Mouse (Mus musculus): Measurements from ENCODE around the gene Gm20671. TPM values are rescaled to one million over a fixed set of nuclear protein-coding genes. Genes with fewer than 3 reads are reported as not detected.
A peak's percentile ranks its signal among the peaks of the same experiment; 100 is the strongest.
"Not testable (repeated sequence)": the region's sequence is repeated elsewhere in the genome, so short reads cannot be mapped to it uniquely, and the experiment has no call there.

Gm20671 gene
- polyA plus RNA-seq, 1 experiment from 2014 or later, result not detected

GRCm38 (mm10) chr5:32728851-32729250 is 98.1 kb downstream of the Gm20671 start:
- H3K4me2 ChIP-seq (ENCODE audit: low read length), result no peak overlapping the region
- no peak for ATAC-seq
- no peaks in the 10 kb centered on the region for H3K36me3 ChIP-seq (ENCODE audit: control insufficient read depth, insufficient read depth, low read length)
- no peak overlapping the region for H3K9ac ChIP-seq (ENCODE audit: low read depth, low read length)
- no peak overlapping the region for H3K27ac ChIP-seq (ENCODE audit: low read length)
- H3K27me3 ChIP-seq (ENCODE audit: control insufficient read depth, insufficient read depth, low read depth, low read length), result no peaks in the 10 kb centered on the region
- no peaks in the 10 kb centered on the region for H3K9me3 ChIP-seq (replicated peaks; ENCODE audit: control insufficient read depth, low read length, poor library complexity, severe bottlenecking)
- H3K4me3 ChIP-seq (ENCODE audit: low read depth, low read length), result no peak overlapping the region
- no peaks in the 10 kb centered on the region for H3K4me1 ChIP-seq (ENCODE audit: control insufficient read depth, insufficient read depth, low read length)
- WGBS, result 95% methylated on average over 8 of the region's 8 CpGs

GRCm38 (mm10) chr5:32728300-32728699 is 98.6 kb downstream of the Gm20671 start:
- Histone ChIP-seq H3K4me3 (ENCODE audit: low read depth, low read length) (no peak overlapping the region), H3K4me1 (ENCODE audit: control insufficient read depth, insufficient read depth, low read length) (no peaks in the 10 kb centered on the region), H3K9me3 (replicated peaks; ENCODE audit: control insufficient read depth, low read length, poor library complexity, severe bottlenecking) (no peaks in the 10 kb centered on the region), H3K9ac (ENCODE audit: low read depth, low read length) (no peak overlapping the region), H3K4me2 (ENCODE audit: low read length) (no peak overlapping the region), H3K27me3 (ENCODE audit: control insufficient read depth, insufficient read depth, low read depth, low read length) (no peaks in the 10 kb centered on the region), H3K36me3 (ENCODE audit: control insufficient read depth, insufficient read depth, low read length) (no peaks in the 10 kb centered on the region), H3K27ac (ENCODE audit: low read length) (no peak overlapping the region)
- WGBS, result 94% methylated on average over 7 of the region's 7 CpGs
- ATAC-seq, result no peak

- not testable (repeated sequence) for H3K27ac ChIP-seq (ENCODE audit: low read length); ATAC-seq; H3K9ac ChIP-seq (ENCODE audit: low read depth, low read length); H3K4me2 ChIP-seq (ENCODE audit: low read length); H3K36me3 ChIP-seq (ENCODE audit: control insufficient read depth, insufficient read depth, low read length); H3K9me3 ChIP-seq (replicated peaks; ENCODE audit: control insufficient read depth, low read length, poor library complexity, severe bottlenecking); H3K4me3 ChIP-seq (ENCODE audit: low read depth, low read length); H3K27me3 ChIP-seq (ENCODE audit: control insufficient read depth, insufficient read depth, low read depth, low read length); H3K4me1 ChIP-seq (ENCODE audit: control insufficient read depth, insufficient read depth, low read length)
- 72% methylated on average over 3 of the region's 3 CpGs for WGBS
Measured at GRCm38 (mm10) chr5:32725397-32725796, 101.5 kb downstream of the Gm20671 start.

- H3K4me1 ChIP-seq (ENCODE audit: control insufficient read depth, insufficient read depth, low read length), result no peaks in the 10 kb centered on the region
- H3K4me2 ChIP-seq (ENCODE audit: low read length), result no peak overlapping the region
- 93% methylated on average over 7 of the region's 7 CpGs for WGBS
- no peak overlapping the region for H3K27ac ChIP-seq (ENCODE audit: low read length)
- no peak overlapping the region for H3K4me3 ChIP-seq (ENCODE audit: low read depth, low read length)
- H3K36me3 ChIP-seq (ENCODE audit: control insufficient read depth, insufficient read depth, low read length), result no peaks in the 10 kb centered on the region
- no peaks in the 10 kb centered on the region for H3K27me3 ChIP-seq (ENCODE audit: control insufficient read depth, insufficient read depth, low read depth, low read length)
- ATAC-seq, result no peak
- H3K9me3 ChIP-seq (replicated peaks; ENCODE audit: control insufficient read depth, low read length, poor library complexity, severe bottlenecking), result no peaks in the 10 kb centered on the region
- no peak overlapping the region for H3K9ac ChIP-seq (ENCODE audit: low read depth, low read length)
Measured at GRCm38 (mm10) chr5:32723981-32724380, 102.9 kb downstream of the Gm20671 start.

- H3K4me1 ChIP-seq (ENCODE audit: control insufficient read depth, insufficient read depth, low read length); H3K36me3 ChIP-seq (ENCODE audit: control insufficient read depth, insufficient read depth, low read length); H3K4me3 ChIP-seq (ENCODE audit: low read depth, low read length); H3K9ac ChIP-seq (ENCODE audit: low read depth, low read length); H3K27ac ChIP-seq (ENCODE audit: low read length); H3K9me3 ChIP-seq (replicated peaks; ENCODE audit: control insufficient read depth, low read length, poor library complexity, severe bottlenecking); H3K27me3 ChIP-seq (ENCODE audit: control insufficient read depth, insufficient read depth, low read depth, low read length); ATAC-seq; H3K4me2 ChIP-seq (ENCODE audit: low read length): not testable (repeated sequence)
- 84% methylated on average over 8 of the region's 8 CpGs for WGBS
Measured at GRCm38 (mm10) chr5:32722711-32723110, 104.2 kb downstream of the Gm20671 start.

- Histone ChIP-seq H3K36me3 (ENCODE audit: control insufficient read depth, insufficient read depth, low read length) (no peaks in the 10 kb centered on the region), H3K4me3 (ENCODE audit: low read depth, low read length) (no peak overlapping the region), H3K9me3 (replicated peaks; ENCODE audit: control insufficient read depth, low read length, poor library complexity, severe bottlenecking) (no peaks in the 10 kb centered on the region), H3K9ac (ENCODE audit: low read depth, low read length) (no peak overlapping the region), H3K4me1 (ENCODE audit: control insufficient read depth, insufficient read depth, low read length) (no peaks in the 10 kb centered on the region), H3K27ac (ENCODE audit: low read length) (no peak overlapping the region), H3K4me2 (ENCODE audit: low read length) (no peak overlapping the region), H3K27me3 (ENCODE audit: control insufficient read depth, insufficient read depth, low read depth, low read length) (no peaks in the 10 kb centered on the region)
- 71% methylated on average over 7 of the region's 7 CpGs for WGBS
- ATAC-seq, result no peak
Measured at GRCm38 (mm10) chr5:32722263-32722662, 104.6 kb downstream of the Gm20671 start.

- WGBS, result 76% methylated on average over 3 of the region's 3 CpGs
- Histone ChIP-seq H3K4me1 (ENCODE audit: control insufficient read depth, insufficient read depth, low read length) (no peaks in the 10 kb centered on the region), H3K27me3 (ENCODE audit: control insufficient read depth, insufficient read depth, low read depth, low read length) (no peaks in the 10 kb centered on the region), H3K4me2 (ENCODE audit: low read length) (no peak overlapping the region), H3K9me3 (replicated peaks; ENCODE audit: control insufficient read depth, low read length, poor library complexity, severe bottlenecking) (no peaks in the 10 kb centered on the region), H3K36me3 (ENCODE audit: control insufficient read depth, insufficient read depth, low read length) (no peaks in the 10 kb centered on the region), H3K9ac (ENCODE audit: low read depth, low read length) (0 out of 2 replicates have a peak overlapping the region, but pooled peaks have one; percentile 14), H3K27ac (ENCODE audit: low read length) (no peak overlapping the region), H3K4me3 (ENCODE audit: low read depth, low read length) (no peak overlapping the region)
- ATAC-seq, result no peak
Measured at GRCm38 (mm10) chr5:32721316-32721715, 105.6 kb downstream of the Gm20671 start.

- Histone ChIP-seq H3K36me3 (ENCODE audit: control insufficient read depth, insufficient read depth, low read length) (no peaks in the 10 kb centered on the region), H3K9me3 (replicated peaks; ENCODE audit: control insufficient read depth, low read length, poor library complexity, severe bottlenecking) (no peaks in the 10 kb centered on the region), H3K4me1 (ENCODE audit: control insufficient read depth, insufficient read depth, low read length) (no peaks in the 10 kb centered on the region), H3K9ac (ENCODE audit: low read depth, low read length) (no peak overlapping the region), H3K4me2 (ENCODE audit: low read length) (no peak overlapping the region), H3K4me3 (ENCODE audit: low read depth, low read length) (no peak overlapping the region), H3K27me3 (ENCODE audit: control insufficient read depth, insufficient read depth, low read depth, low read length) (no peaks in the 10 kb centered on the region), H3K27ac (ENCODE audit: low read length) (no peak overlapping the region)
- WGBS, result 91% methylated on average over 9 of the region's 9 CpGs
- no peak for ATAC-seq
Measured at GRCm38 (mm10) chr5:32720416-32720815, 106.5 kb downstream of the Gm20671 start.

- Histone ChIP-seq H3K27me3 (ENCODE audit: control insufficient read depth, insufficient read depth, low read depth, low read length) (no peaks in the 10 kb centered on the region), H3K36me3 (ENCODE audit: control insufficient read depth, insufficient read depth, low read length) (no peaks in the 10 kb centered on the region), H3K4me2 (ENCODE audit: low read length) (no peak overlapping the region), H3K9ac (ENCODE audit: low read depth, low read length) (no peak overlapping the region), H3K9me3 (replicated peaks; ENCODE audit: control insufficient read depth, low read length, poor library complexity, severe bottlenecking) (no peaks in the 10 kb centered on the region), H3K4me3 (ENCODE audit: low read depth, low read length) (no peak overlapping the region), H3K4me1 (ENCODE audit: control insufficient read depth, insufficient read depth, low read length) (no peaks in the 10 kb centered on the region), H3K27ac (ENCODE audit: low read length) (no peak overlapping the region)
- ATAC-seq, result no peak
- WGBS, result 70% methylated on average over 6 of the region's 6 CpGs
Measured at GRCm38 (mm10) chr5:32718916-32719315, 108.0 kb downstream of the Gm20671 start.

GRCm38 (mm10) chr5:32717726-32718125 is 109.2 kb downstream of the Gm20671 start:
- no peak overlapping the region for H3K27ac ChIP-seq (ENCODE audit: low read length)
- H3K4me2 ChIP-seq (ENCODE audit: low read length), result no peak overlapping the region
- WGBS, result 56% methylated on average over 1 of the region's 1 CpGs
- no peaks in the 10 kb centered on the region for H3K27me3 ChIP-seq (ENCODE audit: control insufficient read depth, insufficient read depth, low read depth, low read length)
- H3K9me3 ChIP-seq (replicated peaks; ENCODE audit: control insufficient read depth, low read length, poor library complexity, severe bottlenecking), result no peaks in the 10 kb centered on the region
- no peak overlapping the region for H3K4me3 ChIP-seq (ENCODE audit: low read depth, low read length)
- no peaks in the 10 kb centered on the region for H3K36me3 ChIP-seq (ENCODE audit: control insufficient read depth, insufficient read depth, low read length)
- H3K4me1 ChIP-seq (ENCODE audit: control insufficient read depth, insufficient read depth, low read length), result peaks cover 5% of the 10 kb centered on the region
- ATAC-seq, result no peak
- H3K9ac ChIP-seq (ENCODE audit: low read depth, low read length), result no peak overlapping the region
